Mouse (Mus musculus) neural tube, embryonic 12.5 days (tissue): ENCODE data around the gene Lrig2. TPM values are rescaled to one million over a fixed set of nuclear protein-coding genes. Genes with fewer than 3 reads are reported as not detected.

Experiments
- ATAC-seq: fragments of 200-750 bp; cut with Nextera tagmentation; 2 replicates; pipeline ENCODE4 v1.8.0; 2017; ENCODE audit warnings: low read depth, mild to moderate bottlenecking, moderate TSS enrichment, moderate library complexity; ENCODE audit not compliant: low FRiP score
- H3K27ac ChIP-seq: fragments of 300-500 bp; sonication (generic); 2 replicates; pipeline ENCODE4 v1.5.1; 2016
- H3K27me3 ChIP-seq: fragments of 300-500 bp; sonication (generic); replicated peaks from 2 replicates; pipeline ENCODE4 v1.6.1; 2016; ENCODE audit warnings: mild to moderate bottlenecking
- H3K36me3 ChIP-seq: fragments of 300-500 bp; sonication (generic); 2 replicates; pipeline ENCODE4 v1.6.1; 2016; ENCODE audit warnings: mild to moderate bottlenecking
- H3K4me1 ChIP-seq: fragments of 300-500 bp; sonication (generic); 2 replicates; pipeline ENCODE4 v1.6.1; 2016
- H3K4me2 ChIP-seq: fragments of 300-500 bp; sonication (generic); replicated peaks from 2 replicates; pipeline ENCODE4 v1.6.1; 2016; ENCODE audit warnings: mild to moderate bottlenecking
- H3K4me3 ChIP-seq: fragments of 300-500 bp; sonication (generic); 2 replicates; pipeline ENCODE4 v1.5.1; 2016
- H3K9ac ChIP-seq: fragments of 300-500 bp; sonication (generic); 2 replicates; pipeline ENCODE4 v1.6.1; 2016; ENCODE audit warnings: mild to moderate bottlenecking
- H3K9me3 ChIP-seq: fragments of 300-500 bp; sonication (generic); 2 replicates; pipeline ENCODE4 v1.6.1; 2016; ENCODE audit warnings: mild to moderate bottlenecking
- WGBS: fragments of 180-500 bp; shearing (Covaris S2); methylation state at CpG from one replicate; pipeline ENCODE4 v1.1.7; 2016; 5-methylcytosine and 5-hydroxymethylcytosine counted together
- polyA plus RNA-seq: library from polyadenylated mRNA; unstranded; fragments of >200 nt; fragmentation: Nextera tagmentation; extraction: Ambion mirVana; gene quantifications from 2 replicates; pipeline ENCODE4 v1.2.1, GENCODE M21; 2016

Gene Lrig2
- polyA plus RNA-seq, 1 experiment from 2014 or later: 30.9 TPM

DNA sequence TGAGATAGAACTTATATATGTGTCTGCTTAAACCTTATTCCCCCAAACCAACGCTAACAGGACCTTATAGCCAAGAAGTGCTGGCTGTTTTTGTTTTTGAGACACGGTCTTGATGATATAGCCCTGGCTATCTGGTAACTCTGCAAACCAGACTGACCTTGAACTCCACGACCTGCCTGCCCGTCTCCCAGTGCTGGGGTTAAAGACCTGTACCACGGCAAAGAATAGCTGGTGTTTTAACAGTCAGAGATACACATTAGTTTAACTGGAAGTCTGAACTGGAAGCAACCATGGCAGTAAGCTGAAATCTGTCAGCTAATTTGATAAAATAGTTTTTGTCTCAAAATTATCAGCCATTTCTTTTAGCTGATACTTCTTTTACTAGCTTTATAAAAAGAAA is 94.9 kb downstream of the Lrig2 start:
- H3K27me3 ChIP-seq: no peaks in the 10 kb centered on the region
- H3K4me3 ChIP-seq: no peak overlapping the region
- H3K36me3 ChIP-seq: no peaks in the 10 kb centered on the region
- ATAC-seq: no peak
- H3K27ac ChIP-seq: no peak overlapping the region
- no peaks in the 10 kb centered on the region for H3K9me3 ChIP-seq
- no peak overlapping the region for H3K9ac ChIP-seq
- WGBS: 81% methylated on average over 5 of the region's 5 CpGs
- no peaks in the 10 kb centered on the region for H3K4me1 ChIP-seq
- no peak overlapping the region for H3K4me2 ChIP-seq

DNA sequence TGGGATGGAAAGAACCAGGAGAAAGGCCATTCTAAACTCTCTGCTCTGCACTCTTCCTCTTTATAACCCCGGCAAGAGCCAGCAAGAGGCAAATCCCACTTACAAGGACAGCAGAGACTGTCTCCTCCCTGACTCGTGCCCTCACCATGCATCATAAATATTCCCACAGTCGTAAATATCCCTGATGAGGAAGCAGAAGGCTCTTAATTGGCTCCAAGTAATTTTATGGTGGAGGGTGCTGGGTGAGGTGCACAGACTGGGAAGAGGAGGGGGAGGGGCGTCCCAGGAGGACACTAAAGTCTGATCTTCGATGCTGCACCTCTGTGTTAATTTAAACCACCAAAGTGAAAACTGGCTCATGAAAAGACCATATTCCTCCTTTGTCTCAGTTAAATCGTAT is 99.2 kb downstream of the Lrig2 start:
- WGBS: 33% methylated on average over 6 of the region's 6 CpGs
- peak; percentile 64 for ATAC-seq

DNA sequence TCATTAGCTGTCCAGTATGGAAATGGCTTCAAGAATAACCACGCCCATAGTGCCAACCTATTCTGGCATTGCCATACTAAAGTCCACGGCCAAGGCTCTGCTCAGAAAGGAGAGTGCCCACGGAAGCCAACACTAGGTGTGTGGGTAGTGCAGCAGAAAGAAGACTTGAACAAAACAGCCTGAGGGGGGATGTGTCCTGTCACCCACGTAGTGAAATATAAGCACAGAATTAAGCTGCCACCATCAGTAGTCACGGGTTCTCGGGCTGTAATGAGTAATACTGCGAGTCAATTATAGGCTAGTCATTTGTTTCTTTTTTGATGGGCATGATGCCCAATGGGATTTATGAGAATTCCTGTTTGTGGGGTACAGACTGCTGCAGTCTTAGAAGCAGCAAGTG is 104.2 kb downstream of the Lrig2 start:
- no peaks in the 10 kb centered on the region for H3K9me3 ChIP-seq
- ATAC-seq: peak; percentile 70; the same call in 1 of the 2 replicates
- no peak overlapping the region for H3K4me2 ChIP-seq
- no peaks in the 10 kb centered on the region for H3K4me1 ChIP-seq
- no peak overlapping the region for H3K4me3 ChIP-seq
- no peaks in the 10 kb centered on the region for H3K27me3 ChIP-seq
- 80% methylated on average over 7 of the region's 7 CpGs for WGBS
- no peak overlapping the region for H3K9ac ChIP-seq
- no peak overlapping the region for H3K27ac ChIP-seq
- H3K36me3 ChIP-seq: no peaks in the 10 kb centered on the region

More for the DNA sequence above, 99.2 kb downstream of the Lrig2 start:
- no peaks in the 10 kb centered on the region for H3K27me3 ChIP-seq
- H3K9ac ChIP-seq: no peak overlapping the region
- H3K4me2 ChIP-seq: no peak overlapping the region
- H3K4me3 ChIP-seq: no peak overlapping the region
- H3K36me3 ChIP-seq: no peaks in the 10 kb centered on the region
- no peaks in the 10 kb centered on the region for H3K9me3 ChIP-seq
- no peak overlapping the region for H3K27ac ChIP-seq
- H3K4me1 ChIP-seq: no peaks in the 10 kb centered on the region

DNA sequence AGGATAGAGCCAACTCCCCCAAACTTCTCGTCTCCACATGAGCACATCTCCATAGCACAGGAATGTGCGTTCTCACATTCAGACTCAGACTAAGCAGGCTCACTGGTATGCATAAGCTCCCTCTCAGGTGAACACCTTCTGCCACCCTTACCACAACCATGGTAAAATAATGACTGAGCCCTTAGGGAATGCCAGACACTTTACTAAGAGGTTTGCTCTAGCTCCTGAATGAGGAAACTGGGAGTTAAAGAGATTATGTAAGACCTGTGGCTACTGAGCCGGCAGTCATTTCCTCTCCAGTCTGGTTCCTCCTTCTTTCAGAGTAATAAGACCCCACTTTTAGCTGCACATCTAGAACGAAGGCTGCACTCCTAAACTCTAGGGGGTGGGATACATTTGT is 108.1 kb downstream of the Lrig2 start:
- Histone ChIP-seq H3K36me3 (no peaks in the 10 kb centered on the region), H3K9me3 (no peaks in the 10 kb centered on the region), H3K27ac (no peak overlapping the region), H3K4me3 (no peak overlapping the region), H3K27me3 (no peaks in the 10 kb centered on the region), H3K4me1 (no peaks in the 10 kb centered on the region), H3K9ac (no peak overlapping the region), H3K4me2 (no peak overlapping the region)
- 81% methylated on average over 4 of the region's 4 CpGs for WGBS
- no peak for ATAC-seq

DNA sequence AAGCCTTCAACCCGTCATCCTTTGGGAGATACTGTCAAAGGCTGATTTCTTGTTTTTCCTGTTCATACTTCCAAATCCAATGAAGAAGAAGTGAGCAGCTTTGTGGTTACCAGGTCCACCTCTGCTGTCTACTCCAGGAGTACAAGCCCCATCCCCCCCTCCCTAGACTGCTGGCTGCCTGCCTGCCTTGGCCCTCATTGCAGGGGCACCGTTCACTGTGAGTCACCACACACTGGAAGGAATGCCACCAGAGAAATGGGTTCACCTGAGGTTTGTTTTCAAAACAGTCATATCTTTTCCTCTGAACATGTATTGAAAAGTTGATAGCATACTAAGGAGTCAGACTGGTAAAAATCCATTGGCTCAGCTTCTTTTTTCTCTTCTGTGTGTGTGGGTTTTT is 110.5 kb downstream of the Lrig2 start:
- Histone ChIP-seq H3K4me3 (no peak overlapping the region), H3K4me2 (no peak overlapping the region), H3K27me3 (no peaks in the 10 kb centered on the region), H3K4me1 (no peaks in the 10 kb centered on the region), H3K27ac (no peak overlapping the region), H3K9me3 (no peaks in the 10 kb centered on the region), H3K9ac (no peak overlapping the region), H3K36me3 (no peaks in the 10 kb centered on the region)
- 86% methylated on average over 2 of the region's 2 CpGs for WGBS
- ATAC-seq: no peak

DNA sequence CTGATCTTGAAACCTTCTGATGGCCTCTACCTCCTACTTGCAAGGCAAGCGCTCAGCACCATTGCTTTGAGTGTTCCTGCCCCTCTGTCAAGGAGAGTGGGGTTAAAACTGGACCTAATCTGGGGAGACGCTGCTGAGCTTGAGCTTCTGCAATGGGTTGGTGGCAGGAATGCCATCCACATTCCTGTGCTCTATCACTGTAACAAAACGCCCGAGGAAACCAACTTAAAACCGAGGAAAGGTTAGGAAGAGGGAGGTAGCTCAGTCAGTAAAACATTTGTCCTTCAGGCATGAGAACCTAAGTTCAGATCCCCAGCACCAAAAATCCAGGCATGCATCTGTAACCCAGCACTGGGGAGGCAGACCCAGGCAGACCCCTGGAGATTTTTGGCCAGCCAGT is 111.6 kb downstream of the Lrig2 start:
- no peaks in the 10 kb centered on the region for H3K4me1 ChIP-seq
- H3K4me2 ChIP-seq: no peak overlapping the region
- no peaks in the 10 kb centered on the region for H3K9me3 ChIP-seq
- no peak overlapping the region for H3K27ac ChIP-seq
- no peak overlapping the region for H3K9ac ChIP-seq
- H3K4me3 ChIP-seq: no peak overlapping the region
- no peak for ATAC-seq
- no peaks in the 10 kb centered on the region for H3K36me3 ChIP-seq
- 86% methylated on average over 5 of the region's 5 CpGs for WGBS
- no peaks in the 10 kb centered on the region for H3K27me3 ChIP-seq

DNA sequence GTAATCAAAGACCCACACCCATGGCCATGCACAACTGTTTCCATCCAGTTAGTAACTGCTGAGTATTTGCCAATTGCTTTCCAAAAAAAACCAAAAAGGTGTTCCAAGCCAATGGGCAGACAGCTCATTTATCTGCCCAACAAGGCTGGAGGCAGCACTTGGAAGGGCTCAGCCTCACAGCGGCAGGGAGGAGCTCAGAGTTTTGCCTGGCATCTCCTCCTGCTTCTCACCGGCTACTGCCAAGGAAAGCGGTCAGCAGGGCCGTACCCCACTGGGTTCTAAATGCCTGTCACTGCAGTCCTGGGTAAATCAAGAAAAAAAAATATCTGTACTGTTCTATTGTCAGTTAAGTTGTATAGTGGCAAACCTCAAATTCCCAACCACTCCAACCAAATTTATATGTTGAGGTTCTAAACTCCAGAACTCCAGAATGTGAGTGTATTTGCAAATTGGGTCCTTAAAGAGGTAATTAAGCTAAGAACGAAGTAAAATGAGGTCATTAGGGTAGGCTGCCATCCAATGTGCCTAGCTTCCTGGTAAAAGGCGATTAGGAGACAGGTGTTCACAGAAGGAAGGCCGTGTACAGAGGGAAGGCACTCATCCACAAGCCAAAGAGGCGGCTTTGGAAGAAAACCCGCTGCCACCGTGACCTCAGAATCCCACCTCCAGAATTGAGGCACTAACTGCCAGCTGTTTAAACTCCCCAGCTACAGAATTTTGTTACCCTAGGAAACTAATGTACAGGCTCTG is 112.2 kb downstream of the Lrig2 start:
- H3K27me3 ChIP-seq: no peaks in the 10 kb centered on the region
- no peaks in the 10 kb centered on the region for H3K36me3 ChIP-seq
- H3K4me3 ChIP-seq: no peak overlapping the region
- H3K4me1 ChIP-seq: no peaks in the 10 kb centered on the region
- no peak overlapping the region for H3K9ac ChIP-seq
- no peak for ATAC-seq
- H3K4me2 ChIP-seq: no peak overlapping the region
- H3K27ac ChIP-seq: no peak overlapping the region
- WGBS: 72% methylated on average over 10 of the region's 10 CpGs
- H3K9me3 ChIP-seq: no peaks in the 10 kb centered on the region

DNA sequence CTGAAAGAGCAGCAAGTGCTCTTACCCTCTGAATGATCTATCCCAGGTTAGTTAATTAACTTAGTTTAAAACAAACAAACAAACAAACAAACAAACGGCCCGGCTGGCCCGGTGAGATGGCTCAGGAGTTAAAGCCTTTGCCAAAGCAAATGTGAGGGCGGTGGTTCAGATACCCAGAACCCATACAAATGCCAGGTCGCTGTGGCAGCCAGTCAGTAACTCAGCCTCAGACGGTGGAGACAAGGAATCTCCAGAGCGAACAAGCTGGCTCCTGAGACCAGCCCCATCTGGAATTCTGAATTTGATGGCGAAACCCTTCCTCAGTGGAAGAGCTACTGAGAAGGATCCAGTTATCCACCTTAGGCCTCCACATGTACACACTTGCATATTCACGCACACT is 114.4 kb downstream of the Lrig2 start:
- WGBS: 83% methylated on average over 9 of the region's 9 CpGs
- Histone ChIP-seq H3K36me3 (no peaks in the 10 kb centered on the region), H3K9me3 (no peaks in the 10 kb centered on the region), H3K27me3 (no peaks in the 10 kb centered on the region), H3K27ac (no peak overlapping the region), H3K4me3 (no peak overlapping the region), H3K9ac (no peak overlapping the region), H3K4me1 (no peaks in the 10 kb centered on the region), H3K4me2 (no peak overlapping the region)
- ATAC-seq: no peak

DNA sequence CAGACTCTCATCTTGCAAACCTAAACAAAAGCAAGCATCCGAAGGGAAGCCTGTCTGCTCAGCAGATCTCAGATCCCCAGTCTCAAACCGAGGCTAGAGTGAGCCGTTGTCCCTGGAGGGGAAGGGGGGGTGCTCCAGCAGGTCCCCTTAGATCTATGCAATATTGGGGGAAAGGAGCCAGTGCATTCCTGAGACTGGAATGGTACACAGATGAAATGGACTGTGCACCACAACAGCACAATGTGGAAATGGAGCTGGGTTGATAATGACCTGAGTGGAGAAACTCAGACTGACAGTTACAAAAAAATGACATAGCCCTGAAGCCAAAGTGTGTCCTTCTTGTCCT is 115.0 kb downstream of the Lrig2 start:
- Histone ChIP-seq H3K4me3 (no peak overlapping the region), H3K9ac (no peak overlapping the region), H3K4me2 (no peak overlapping the region), H3K27me3 (no peaks in the 10 kb centered on the region), H3K4me1 (no peaks in the 10 kb centered on the region), H3K9me3 (no peaks in the 10 kb centered on the region), H3K36me3 (no peaks in the 10 kb centered on the region), H3K27ac (no peak overlapping the region)
- ATAC-seq: no peak
- 62% methylated on average over 3 of the region's 3 CpGs for WGBS

DNA sequence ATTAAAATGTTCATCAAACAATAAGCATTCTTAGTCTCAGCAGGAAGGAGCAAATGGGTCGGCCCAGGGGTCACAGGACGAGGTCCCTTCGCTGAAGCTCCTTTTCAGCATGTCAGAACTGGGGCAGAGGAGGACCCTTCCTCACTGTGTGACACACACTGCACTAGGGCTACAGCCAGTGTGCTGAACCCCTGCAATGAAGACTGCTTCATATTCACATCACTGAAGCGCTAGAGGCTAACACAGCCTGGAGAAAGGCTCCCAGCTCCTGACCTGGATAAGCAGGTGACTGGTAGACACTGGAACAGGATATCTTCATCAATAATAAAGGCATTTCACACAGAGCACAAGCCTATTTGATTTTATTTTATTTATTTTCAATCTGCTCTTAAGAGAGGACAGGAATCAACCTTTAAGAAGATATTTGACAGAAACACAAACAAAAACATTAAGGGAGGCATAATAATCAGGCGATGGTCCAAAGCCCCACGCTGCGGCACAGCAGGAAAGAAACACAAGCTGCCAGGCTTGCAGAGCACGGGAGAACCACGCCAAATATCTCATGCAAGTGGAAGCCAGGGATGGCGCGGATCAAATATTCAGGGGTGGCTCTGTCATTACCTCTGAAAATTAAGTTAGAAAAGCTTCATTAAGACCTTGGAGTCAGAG is 115.5 kb downstream of the Lrig2 start:
- no peaks in the 10 kb centered on the region for H3K4me1 ChIP-seq
- no peak overlapping the region for H3K4me3 ChIP-seq
- no peaks in the 10 kb centered on the region for H3K27me3 ChIP-seq
- H3K36me3 ChIP-seq: no peaks in the 10 kb centered on the region
- no peak overlapping the region for H3K9ac ChIP-seq
- no peak overlapping the region for H3K27ac ChIP-seq
- WGBS: 65% methylated on average over 11 of the region's 11 CpGs
- no peak overlapping the region for H3K4me2 ChIP-seq
- H3K9me3 ChIP-seq: no peaks in the 10 kb centered on the region
- ATAC-seq: no peak

DNA sequence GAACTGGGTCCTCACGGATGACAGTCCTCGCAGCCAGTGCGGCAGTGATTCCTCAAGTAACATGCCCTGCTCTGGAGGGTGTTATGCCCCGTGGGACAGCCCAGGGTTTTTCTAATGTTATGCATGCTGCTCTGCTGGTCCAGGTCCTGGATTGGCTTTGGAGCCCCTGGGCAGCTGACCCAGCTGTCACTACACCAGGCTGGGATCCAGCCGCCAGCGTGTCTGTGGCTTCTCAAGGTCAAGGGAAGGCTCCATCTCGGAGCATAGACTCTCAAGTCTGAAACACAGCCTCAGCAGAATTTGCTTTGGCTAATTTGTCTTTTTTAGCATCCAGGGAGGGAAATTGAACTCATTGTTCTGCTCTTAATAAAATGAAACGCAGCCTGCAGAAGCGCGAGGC is 121.6 kb downstream of the Lrig2 start:
- H3K4me2 ChIP-seq: no peak overlapping the region
- ATAC-seq: no peak
- H3K9ac ChIP-seq: no peak overlapping the region
- H3K27me3 ChIP-seq: no peaks in the 10 kb centered on the region
- no peaks in the 10 kb centered on the region; the same call in 1 of the 2 replicates for H3K4me1 ChIP-seq
- no peaks in the 10 kb centered on the region for H3K36me3 ChIP-seq
- no peak overlapping the region for H3K27ac ChIP-seq
- 49% methylated on average over 10 of the region's 10 CpGs for WGBS
- H3K9me3 ChIP-seq: no peaks in the 10 kb centered on the region
- no peak overlapping the region for H3K4me3 ChIP-seq

DNA sequence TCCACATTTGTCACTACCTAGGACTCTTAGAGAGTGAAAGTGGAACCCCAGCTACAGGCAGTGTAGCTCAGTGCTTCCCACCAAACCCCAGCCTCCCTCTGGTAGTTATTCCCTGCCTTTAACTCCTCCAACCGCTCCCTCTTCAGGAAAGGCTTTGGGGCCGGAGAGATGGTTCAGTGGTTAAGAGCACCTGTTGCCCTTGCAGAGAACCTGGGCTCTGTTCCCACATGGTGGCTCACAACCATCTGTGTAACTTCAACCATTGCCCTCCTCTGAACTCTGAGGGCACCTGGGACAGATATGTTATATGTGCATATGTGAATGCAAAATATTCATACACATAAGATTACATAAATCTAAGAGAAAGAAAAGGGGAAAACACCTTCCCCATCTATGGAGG is 122.3 kb downstream of the Lrig2 start:
- Histone ChIP-seq H3K9ac (no peak overlapping the region), H3K4me1 (no peaks in the 10 kb centered on the region; the same call in 1 of the 2 replicates), H3K27me3 (no peaks in the 10 kb centered on the region), H3K36me3 (no peaks in the 10 kb centered on the region), H3K9me3 (no peaks in the 10 kb centered on the region), H3K4me2 (no peak overlapping the region), H3K4me3 (no peak overlapping the region), H3K27ac (no peak overlapping the region)
- 83% methylated on average over 2 of the region's 2 CpGs for WGBS
- ATAC-seq: no peak

DNA sequence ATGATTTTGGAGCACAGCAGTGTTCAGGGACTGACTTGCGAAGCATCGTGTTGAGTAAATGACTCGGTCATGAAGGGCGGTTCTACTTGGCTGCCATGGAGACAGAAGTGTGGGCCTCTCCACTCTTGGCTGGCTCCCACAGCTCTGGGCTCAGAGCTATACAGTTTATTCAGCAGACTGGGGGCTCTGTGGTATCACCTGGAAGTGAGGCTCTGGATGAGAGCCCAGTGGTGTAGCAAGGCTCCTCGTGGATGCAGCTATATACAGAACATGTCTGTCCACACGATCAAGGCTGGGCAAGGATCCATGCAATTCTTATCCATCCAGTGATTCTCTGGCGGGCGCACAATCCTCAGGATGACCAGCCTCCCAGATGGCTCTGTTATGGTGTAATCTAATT is 126.1 kb downstream of the Lrig2 start:
- H3K9me3 ChIP-seq: no peaks in the 10 kb centered on the region
- H3K4me2 ChIP-seq: no peak overlapping the region
- no peak overlapping the region for H3K27ac ChIP-seq
- H3K4me3 ChIP-seq: no peak overlapping the region
- ATAC-seq: no peak
- no peaks in the 10 kb centered on the region for H3K36me3 ChIP-seq
- no peaks in the 10 kb centered on the region; the same call in 1 of the 2 replicates for H3K4me1 ChIP-seq
- no peak overlapping the region for H3K9ac ChIP-seq
- no peaks in the 10 kb centered on the region for H3K27me3 ChIP-seq
- WGBS: 88% methylated on average over 8 of the region's 8 CpGs
